Mouse (Mus musculus) cerebellum, adult 2 months (tissue): ENCODE measurements around the gene Tnks1bp1.

Experiments used
- CTCF ChIP-seq: fragments of 200-500 bp; IDR thresholded peaks from 2 replicates; pipeline ENCODE4 v1.5.1; 2011; ENCODE audit warnings: low read depth, mild to moderate bottlenecking, control low read depth, low read length, moderate library complexity, borderline replicate concordance; ENCODE audit not compliant: insufficient read depth
- POLR2A ChIP-seq: fragments of 200-500 bp; IDR thresholded peaks from 2 replicates; pipeline ENCODE4 v1.6.1; 2011; ENCODE audit warnings: low read length, control low read depth, borderline replicate concordance; ENCODE audit not compliant: insufficient read depth

DNA sequence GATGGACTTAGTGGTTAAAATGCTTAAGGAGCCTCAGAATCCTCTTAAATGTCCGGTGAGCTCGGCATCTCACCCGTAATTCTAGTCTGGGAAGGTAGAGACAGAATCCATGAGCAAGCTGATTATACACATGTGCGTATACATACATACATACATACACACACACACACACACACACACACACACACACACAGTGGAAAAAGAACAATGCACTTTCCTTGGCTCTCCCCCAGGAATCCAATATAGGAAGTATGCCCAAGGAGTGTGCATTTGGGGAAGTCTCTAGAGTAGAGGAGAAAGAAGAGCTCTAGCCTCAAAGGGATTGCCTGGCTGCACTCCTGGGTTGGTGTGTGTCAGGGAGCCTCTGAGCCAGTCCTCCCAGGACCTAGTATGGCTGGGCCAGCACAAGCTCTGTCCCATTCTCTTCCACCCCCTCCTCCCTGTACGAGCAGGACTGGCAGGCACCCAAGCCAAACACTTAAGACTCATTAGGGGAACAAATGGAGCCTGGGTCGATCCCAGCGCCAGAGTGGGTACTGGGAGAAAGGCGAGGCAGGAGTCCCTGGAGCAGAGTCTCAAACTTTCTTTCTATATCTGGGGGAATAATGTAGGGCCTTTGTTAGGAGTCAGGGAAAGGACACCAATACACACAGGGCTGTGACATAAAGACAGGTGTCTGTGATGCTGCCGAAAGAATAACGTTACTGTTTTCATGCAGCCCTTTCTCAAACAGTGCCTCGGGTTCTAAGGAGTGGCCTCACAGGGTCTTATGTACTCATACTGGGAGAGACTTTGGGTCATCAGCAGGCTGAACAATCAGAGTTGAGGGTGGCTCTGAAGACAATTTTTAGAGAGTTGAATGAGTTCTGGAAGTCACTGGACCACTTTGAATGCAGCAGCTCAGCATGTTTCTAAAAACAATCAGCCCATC, 41.2 kb downstream of the Tnks1bp1 start:
- TF ChIP-seq CTCF (no peak), POLR2A (no peak)
